Mouse (Mus musculus) embryo, embryonic 11 days (tissue): ENCODE measurements around the gene Cdkn1c.

ENCODE experiments used
- DNase-seq: peaks from one replicate; pipeline ENCODE4 v3.0.0-alpha.2; 2015

Gene Cdkn1c

DNA sequence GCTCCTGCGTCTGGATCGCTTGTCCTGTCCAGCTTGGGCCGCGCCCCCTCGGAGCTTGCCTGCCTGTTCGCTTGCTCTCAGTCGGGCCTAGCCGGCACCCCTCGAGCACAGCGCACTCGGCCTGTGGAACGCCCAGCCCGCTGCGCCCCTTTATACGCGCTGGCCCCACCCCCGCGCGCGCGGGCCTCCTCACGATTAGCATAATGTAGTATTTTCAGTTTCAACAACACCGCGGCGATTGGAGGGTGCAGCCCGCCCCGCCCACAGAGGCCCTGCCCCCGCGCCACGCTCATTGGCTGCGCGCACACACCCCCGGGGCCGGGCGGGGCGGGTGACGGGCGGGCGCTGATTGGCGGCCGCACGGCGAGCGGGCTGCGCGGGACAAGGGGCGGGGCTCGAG lies at the start of gene Cdkn1c:
TSS of gene Cdkn1c (minus strand) at position 177 of the 400 bp plus-strand sequence.
- peak; percentile 94 for DNase-seq

- DNase-seq, result no peak
Observed at GRCm38 (mm10) chr7:143509566-143509965, 48.7 kb upstream of the Cdkn1c start.

DNA sequence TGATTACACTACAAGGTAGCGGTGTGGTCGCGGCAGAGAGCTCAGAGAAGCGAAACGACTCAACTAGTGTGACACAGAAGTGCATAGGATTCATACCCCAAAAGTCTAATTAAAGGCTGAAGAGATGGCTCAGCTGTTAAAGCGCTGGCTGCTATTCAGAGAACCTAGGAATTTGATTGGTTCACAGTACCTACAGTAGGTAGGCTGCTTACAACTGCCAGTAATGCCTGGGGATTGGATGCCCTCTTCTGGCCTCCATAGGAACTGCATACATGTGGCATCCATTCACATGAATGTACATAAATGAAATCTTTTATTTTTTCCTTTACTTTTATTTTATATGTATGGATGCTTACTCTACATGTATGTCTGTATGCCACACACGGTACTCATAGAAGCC lies 45.8 kb upstream of the Cdkn1c start:
- peak; percentile 50 for DNase-seq

DNA sequence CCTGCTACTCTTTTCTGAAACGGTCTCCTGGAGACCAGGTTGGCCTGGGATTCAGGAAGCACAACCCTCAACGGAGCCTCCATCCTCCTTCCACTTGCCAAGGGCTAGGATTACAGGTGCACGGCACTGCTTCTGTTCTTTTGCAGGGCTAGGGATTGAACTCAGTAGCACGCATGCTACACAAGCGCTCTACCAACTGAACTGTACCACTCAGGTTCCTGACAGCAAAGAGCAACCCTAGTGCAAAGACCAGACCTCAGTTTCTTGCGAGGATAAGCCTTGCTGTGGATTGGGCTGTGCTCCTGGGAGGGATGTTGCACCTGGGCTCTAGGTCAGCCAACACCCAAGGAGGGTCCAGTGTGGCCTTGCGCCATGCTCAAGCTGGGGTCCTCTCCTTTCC lies 45.4 kb upstream of the Cdkn1c start:
- no peak for DNase-seq

DNA sequence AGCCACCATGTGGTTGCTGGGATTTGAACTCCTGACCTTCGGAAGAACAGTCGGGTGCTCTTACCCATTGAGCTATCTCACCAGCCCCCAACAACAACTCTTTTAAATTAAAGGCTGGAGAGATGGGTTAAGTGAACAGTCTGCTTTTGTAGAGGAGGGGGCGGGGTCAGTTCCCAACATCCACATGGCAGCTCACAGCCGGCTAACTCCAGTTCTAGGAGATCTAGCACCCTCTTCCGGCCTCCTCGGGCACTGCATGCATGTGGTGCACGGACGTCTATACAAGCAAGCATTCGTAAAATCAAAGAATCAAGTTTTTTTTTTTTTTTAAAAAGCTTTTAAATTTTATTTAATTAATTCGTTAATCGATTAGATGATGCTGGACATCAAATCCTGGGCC lies 45.0 kb upstream of the Cdkn1c start:
- DNase-seq, result peak; percentile 74

- no peak for DNase-seq
Observed at GRCm38 (mm10) chr7:143505411-143505810, 44.6 kb upstream of the Cdkn1c start.

DNA sequence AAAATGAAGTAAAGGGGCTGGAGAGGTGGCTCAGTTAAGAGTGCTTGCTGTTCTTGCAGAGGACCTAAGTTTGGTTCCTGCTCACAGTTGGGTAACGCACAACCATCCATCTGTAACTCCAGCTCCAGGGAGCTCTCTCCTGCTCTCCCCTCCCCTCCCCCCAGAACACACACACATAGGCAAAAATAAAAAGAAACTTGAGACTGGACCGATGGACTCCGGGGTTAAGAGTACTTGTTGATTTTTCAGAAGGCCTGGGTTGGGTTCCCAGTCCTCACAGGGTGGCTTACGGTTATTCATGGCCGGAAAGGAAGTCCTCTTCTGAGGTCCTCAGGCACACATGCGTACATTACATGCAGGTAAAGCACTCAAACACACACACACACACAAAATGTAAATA lies 43.1 kb upstream of the Cdkn1c start:
- no peak for DNase-seq

DNA sequence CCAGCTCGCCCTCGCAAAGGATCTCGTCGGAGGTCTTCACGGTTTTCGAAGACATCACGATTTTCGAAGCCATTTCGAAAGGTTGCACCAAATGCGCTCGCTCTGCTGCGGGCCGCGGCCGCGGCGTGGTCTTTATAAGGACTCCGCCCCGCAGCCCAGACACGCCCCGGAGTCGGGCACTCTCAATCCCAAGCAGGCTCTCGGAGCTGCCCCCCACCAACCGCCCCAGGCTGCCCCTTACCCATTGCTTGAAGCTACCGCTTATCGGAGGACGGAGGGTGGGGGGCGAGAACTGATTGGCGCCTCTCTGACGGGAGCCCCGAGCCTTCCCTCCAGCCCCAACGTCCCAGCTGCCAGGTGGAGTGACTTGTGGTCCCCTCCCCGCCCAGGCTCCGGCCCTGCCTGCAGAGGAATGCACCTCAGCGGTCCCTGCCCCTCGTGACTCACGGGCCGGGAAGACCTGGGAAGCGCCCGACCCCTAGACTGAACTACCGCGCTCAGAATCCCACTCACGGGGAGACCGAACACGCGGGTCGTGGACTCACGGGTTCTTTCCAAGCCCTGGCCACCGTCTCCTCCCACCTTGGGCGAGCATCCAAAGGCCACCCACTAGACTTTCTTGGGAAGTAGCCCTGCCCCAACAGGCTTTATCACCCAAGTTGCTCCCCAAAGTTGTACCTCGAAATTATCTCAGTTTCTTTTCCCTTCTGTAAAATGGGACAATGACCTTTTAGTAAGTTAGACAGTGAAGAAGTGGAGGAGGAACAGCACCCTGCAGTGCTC lies 41.8 kb upstream of the Cdkn1c start, which contains the start of gene Phlda2:
TSS of gene Phlda2 (minus strand) at position 733 of the 783 bp plus-strand sequence.
- peak; percentile 62 for DNase-seq

DNA sequence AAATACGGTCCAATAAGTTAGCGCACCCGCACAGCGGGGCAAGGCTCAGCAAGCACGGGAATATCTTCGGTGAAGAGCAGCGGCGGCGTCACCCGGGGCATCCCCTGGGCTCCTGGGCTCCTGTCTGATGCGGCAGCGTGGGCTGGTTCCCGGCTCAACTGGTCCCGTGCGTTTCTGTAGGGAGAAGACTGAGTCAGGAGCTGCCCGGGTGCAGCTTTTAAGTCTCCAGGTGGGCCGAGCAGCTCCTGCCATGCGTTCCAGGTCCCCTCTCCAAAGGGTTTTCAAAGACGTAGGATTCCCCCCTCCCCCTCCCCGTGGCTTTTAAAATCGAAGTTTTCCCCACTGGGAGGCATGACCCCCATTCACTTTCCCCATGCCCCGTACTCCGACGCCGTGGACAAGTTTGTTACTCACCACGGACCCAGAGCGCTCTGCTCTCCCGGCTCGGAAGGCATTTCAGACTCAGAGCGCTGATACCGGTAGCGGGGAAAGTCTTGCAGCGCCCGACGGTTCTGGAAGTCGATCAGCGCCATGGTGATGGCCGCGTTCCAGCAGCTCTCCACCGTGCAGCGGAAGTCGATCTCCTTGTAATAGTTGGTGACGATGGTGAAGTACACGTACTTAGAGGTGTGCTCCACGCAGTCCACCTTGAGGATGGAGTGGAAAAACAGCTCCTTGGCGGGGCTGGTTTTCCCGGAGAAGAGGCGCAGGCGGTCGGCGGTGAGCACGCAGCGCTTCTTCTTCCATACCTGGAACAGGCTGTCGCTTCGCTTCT lies 41.0 kb upstream of the Cdkn1c start:
- DNase-seq, result peak; percentile 66

DNA sequence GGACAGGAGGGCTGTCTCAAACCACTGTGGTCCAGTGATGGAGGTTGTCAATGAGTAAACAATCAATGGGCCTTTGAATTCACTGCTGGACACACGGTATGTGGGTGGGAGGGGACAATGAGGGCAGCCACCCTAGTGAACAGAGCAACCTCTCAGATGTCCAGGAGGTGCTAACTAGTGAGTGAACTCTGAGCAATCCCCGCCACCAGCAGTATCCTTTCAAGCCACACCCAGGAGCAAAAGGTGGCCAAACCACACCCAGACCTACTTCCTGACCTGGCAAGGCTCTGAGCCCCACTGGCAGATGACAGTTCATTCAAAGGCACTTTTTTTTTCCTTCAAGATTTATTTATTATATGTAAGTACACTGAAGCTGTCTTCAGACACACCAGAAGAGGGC lies 40.1 kb upstream of the Cdkn1c start:
- no peak for DNase-seq

DNA sequence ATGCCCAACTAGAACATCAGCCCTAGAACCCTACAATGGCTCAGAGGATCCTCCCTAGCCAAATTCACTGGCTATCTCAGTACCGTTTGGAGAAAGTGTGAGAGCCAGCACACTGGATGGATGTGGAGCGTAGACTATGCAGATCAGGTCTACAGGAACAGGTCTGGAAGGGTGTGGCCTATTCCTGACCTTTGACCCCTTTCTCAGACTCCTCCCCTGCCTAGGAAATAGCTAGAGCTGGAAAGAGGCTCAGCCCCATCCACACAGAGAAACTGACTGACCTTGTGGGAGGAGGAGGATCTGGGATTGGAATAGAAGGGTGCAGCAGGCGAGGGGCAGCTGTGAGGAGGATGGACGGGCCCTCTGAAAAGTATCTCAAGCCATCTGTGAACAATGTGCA lies 37.7 kb upstream of the Cdkn1c start:
- no peak for DNase-seq

DNA sequence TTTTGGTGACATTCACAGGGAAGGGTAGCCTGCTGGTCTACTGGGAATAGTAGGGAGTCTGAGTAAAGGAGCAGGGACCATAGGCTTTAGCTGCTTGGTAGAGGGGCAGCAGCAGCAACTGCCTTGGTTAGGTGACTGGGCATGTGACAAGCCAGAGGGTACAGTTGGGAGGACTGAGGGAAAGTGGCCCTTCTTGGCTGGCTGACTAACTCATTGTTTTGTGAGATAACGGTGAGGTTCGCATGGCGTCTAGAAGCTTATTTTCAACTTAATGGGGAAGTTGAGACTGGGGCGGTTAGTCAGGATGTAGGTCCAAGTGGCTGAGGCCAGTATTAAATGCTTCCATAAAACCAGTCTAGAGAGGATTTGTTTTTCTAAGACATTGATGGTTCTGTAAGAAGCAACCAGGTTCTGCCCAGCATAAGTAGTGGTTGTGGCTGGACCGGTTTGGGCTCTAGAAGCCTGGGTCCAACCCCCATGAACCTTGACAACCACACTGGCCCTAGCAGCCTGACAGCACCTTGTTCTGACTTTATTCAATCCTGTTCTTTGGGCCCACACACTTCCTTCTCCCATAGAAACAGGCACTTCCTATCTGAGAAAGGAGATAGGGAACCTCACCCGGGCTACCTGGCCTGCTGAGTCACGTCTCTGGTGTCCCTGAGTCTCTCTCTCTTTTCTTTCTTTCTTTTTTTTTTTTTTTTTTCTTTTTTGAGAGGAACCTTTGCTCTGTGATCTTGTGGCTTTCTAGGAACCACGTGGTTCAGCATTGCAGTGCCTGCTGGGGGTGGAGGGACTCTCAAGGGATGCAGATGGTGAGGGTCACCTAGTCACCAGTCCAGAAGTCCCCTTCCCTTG lies 34.5 kb upstream of the Cdkn1c start:
- DNase-seq, result no peak

GRCm38 (mm10) chr7:143493616-143494126 lies 32.8 kb upstream of the Cdkn1c start:
- DNase-seq, result no peak

DNA sequence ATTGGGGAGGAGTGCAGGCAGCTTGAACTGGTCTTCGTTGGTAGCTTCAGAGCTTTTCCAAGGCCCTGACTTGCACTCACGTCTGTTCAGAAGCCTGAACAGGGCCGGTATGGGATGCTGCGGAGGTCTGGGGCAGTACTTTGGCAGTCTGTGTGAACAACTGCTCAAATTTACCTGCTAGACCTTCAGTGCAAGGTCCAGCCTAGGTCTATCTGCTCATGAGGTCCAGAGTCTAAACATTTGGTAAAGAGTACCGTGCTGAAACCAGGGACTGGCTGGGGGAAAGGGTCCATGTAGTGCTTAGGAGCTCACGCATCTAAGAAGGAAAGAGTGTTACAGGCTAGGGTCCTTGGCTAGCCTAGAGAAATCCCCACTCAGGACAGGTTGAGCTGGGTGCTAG lies 28.9 kb upstream of the Cdkn1c start:
- DNase-seq, result no peak

- DNase-seq, result peak; percentile 44
Observed at GRCm38 (mm10) chr7:143482541-143482940, 21.7 kb upstream of the Cdkn1c start.

DNA sequence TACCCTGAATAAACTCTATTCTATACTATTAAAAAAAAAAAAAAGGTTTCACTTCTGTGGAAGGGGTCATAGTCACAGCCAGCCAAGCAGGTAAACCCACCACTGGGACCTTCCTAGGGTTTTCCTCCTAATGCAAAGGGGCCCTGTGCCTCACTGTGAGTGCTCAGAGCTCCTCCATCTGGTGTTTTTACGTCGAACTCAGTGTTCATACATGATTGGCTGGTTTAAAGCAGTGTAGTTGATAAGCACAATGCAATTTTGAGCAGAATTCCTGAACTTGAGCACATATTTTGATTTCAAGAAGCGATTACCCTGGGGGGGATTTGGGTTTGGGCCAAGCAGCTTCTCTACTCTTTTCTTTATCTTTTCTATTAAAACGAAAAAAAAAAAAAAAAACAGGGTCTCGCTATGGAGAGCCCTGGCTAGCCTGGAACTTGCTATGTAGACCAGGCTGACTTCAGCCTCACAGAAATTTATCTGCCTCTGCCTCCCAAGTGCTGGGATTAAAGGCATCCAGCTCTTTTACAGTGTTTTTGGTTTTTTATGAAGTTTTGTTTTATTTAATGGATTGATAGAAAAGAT lies 21.0 kb upstream of the Cdkn1c start:
- no peak for DNase-seq

GRCm38 (mm10) chr7:143480498-143480897 lies 19.6 kb upstream of the Cdkn1c start:
- peak; percentile 68 for DNase-seq

- DNase-seq, result no peak
Observed at GRCm38 (mm10) chr7:143477800-143478199, 16.9 kb upstream of the Cdkn1c start.

DNA sequence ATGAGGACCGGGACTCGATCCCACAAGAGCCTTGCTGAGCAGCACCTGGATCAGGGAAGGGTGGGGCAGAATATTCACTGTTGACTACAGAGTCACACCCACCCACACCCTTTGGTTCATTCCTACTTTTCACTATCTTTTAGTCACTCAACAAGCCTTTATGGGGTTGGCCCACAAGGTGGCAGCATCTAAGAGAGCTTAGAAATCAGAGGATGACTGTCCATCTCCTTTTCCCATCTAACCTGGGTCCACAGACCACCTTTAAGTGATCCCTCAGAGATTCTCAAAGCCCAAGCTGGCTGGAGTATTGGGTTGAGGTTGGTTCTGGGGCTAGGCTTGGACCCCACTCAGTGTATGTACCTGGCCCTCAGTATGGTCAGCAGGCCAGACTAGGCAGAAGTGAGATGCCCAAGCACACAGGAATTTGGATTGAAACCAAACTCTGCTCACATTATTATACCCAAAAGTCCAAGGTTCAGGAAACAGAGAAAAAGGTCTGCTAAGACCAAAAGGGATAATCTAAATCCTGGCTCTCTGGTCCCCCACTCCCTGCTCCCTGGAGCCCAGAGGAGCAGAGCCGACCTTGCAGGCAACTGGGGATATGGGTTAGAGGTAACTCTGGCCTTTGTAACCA lies 16.0 kb upstream of the Cdkn1c start:
- no peak for DNase-seq

GRCm38 (mm10) chr7:143475876-143476275 lies 15.0 kb upstream of the Cdkn1c start:
- DNase-seq, result no peak

- DNase-seq, result no peak
Observed at GRCm38 (mm10) chr7:143474811-143475210, 14.0 kb upstream of the Cdkn1c start.
